Mouse (Mus musculus) embryonic fibroblast, embryonic 13.5 days (primary cell): ENCODE results near the gene Pfdn6.

ENCODE experiments used
- CTCF ChIP-seq: IDR thresholded peaks from 2 replicates; pipeline ENCODE4 v1.5.1; 2011; ENCODE audit warnings: mild to moderate bottlenecking, control low read depth, low read length, moderate library complexity, borderline replicate concordance; ENCODE audit not compliant: insufficient read depth
- POLR2A ChIP-seq: IDR thresholded peaks from 2 replicates; pipeline ENCODE4 v1.6.1; 2011; ENCODE audit warnings: low read depth, mild to moderate bottlenecking, control low read depth, low read length, moderate library complexity

- TF ChIP-seq POLR2A (no peak), CTCF (no peak)
Measured at GRCm38 (mm10) chr17:33980181-33981035, 40.3 kb upstream of the Pfdn6 start.
